Mouse (Mus musculus) cerebellum, adult 18-20 months (tissue): ENCODE measurements at regions not wholly inside any gene's neighbourhood (a gene's known extent, or its start where the extent isn't known, plus 50 kb on each side); places are given as distances from the start of the nearest gene placed in this dataset.
"Not testable (repeated sequence)": the region's sequence is repeated elsewhere in the genome, so short reads cannot be mapped to it uniquely, and the experiment has no call there.

Experiments
- DNase-seq, 2 experiments: peaks; one replicate each; pipeline ENCODE4 v3.0.0; 2021

- not testable (repeated sequence) for DNase-seq
Measured at GRCm38 (mm10) chr14:16087231-16087630, 161.8 kb upstream of the Ngly1 start.

- peak; percentile 82 to 87 for DNase-seq
Measured at GRCm38 (mm10) chr14:16092391-16093132, 156.5 kb upstream of the Ngly1 start.

GRCm38 (mm10) chr14:16093133-16093505, 156.0 kb upstream of the Ngly1 start:
- peak; percentile 83 to 93 for DNase-seq

GRCm38 (mm10) chr14:16109414-16109813, 139.7 kb upstream of the Ngly1 start:
- no peak for DNase-seq

GRCm38 (mm10) chr14:16132672-16133071, 116.4 kb upstream of the Ngly1 start:
- no peak for DNase-seq

- no peak for DNase-seq
Measured at GRCm38 (mm10) chr14:16133410-16133809, 115.7 kb upstream of the Ngly1 start.

- DNase-seq = no peak
Measured at GRCm38 (mm10) chr14:16136187-16136586, 112.9 kb upstream of the Ngly1 start.

GRCm38 (mm10) chr14:16144299-16144698, 104.8 kb upstream of the Ngly1 start:
- no peak for DNase-seq

GRCm38 (mm10) chr14:16146811-16147210, 102.3 kb upstream of the Ngly1 start:
- no peak for DNase-seq

GRCm38 (mm10) chr14:16151815-16152214, 97.3 kb upstream of the Ngly1 start:
- DNase-seq = no peak

- DNase-seq = peak; percentile 22 to 46
Measured at GRCm38 (mm10) chr14:16152702-16153101, 96.4 kb upstream of the Ngly1 start.

- DNase-seq = no peak
Measured at GRCm38 (mm10) chr14:16155106-16155505, 94.0 kb upstream of the Ngly1 start.

GRCm38 (mm10) chr14:16170226-16170625, 78.9 kb upstream of the Ngly1 start:
- DNase-seq = no peak

GRCm38 (mm10) chr14:16172261-16172660, 76.8 kb upstream of the Ngly1 start:
- no peak for DNase-seq

- no peak for DNase-seq
Measured at GRCm38 (mm10) chr14:16173292-16173691, 75.8 kb upstream of the Ngly1 start.

- peak; percentile 23 to 30 for DNase-seq
Measured at GRCm38 (mm10) chr14:16178227-16178626, 70.9 kb upstream of the Ngly1 start.

GRCm38 (mm10) chr14:16181822-16182221, 67.3 kb upstream of the Ngly1 start:
- no peak for DNase-seq

- DNase-seq = no peak
Measured at GRCm38 (mm10) chr14:16185246-16185645, 63.8 kb upstream of the Ngly1 start.
